Mouse (Mus musculus): ENCODE measurements around the gene Gpha2. TPM values are rescaled to one million over a fixed set of nuclear protein-coding genes. Genes with fewer than 3 reads are reported as not detected.

The Gpha2 gene
- polyA plus RNA-seq (2017; shearing (Covaris generic)): not detected

GRCm38 (mm10) chr19:6226135-6226534 lies at the start of gene Gpha2:
Gpha2 (plus strand) TSS chr19:6226380.
- ATAC-seq: no peak

DNA sequence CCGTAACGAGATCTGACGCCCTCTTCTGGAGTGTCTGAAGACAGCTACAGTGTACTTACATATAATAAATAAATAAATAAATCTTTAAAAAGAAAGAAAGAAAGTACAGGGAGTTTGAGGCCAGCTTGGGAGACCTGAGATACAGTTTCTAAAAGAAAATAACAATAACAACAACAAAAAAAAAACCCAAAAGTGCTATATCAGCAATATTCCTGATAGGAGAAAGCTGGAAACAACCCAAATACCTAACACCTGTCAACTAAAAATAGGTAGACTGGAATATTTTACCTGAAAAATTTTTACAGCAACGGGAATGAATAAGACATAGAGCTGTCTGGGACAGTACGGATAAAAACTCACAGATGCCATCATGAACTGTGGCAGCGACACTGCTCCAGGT lies 47.4 kb upstream of the Gpha2 start:
- ATAC-seq: no peak

DNA sequence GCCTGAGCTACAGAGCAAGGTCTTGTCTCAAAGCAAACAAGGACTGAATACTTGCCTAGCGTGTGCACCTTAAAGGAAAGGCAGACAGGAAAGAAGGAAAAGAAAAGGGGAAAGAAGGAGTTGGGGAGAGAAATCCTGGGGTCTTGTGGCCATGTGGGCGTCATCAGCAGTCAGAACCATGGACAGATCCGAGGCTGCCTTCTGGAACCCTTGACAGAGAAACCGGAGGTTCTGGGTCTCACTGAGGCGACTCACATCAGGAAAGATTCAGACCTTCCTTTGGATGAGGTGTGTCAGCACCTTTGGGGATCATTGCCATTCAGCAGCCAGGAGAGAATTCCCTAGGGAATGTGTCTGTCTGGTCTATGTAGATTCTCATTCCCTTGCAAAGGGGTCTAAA lies 44.6 kb upstream of the Gpha2 start:
- no peak for ATAC-seq

- no peak for ATAC-seq
Measured at GRCm38 (mm10) chr19:6182534-6182933, 43.6 kb upstream of the Gpha2 start.

GRCm38 (mm10) chr19:6184131-6184530 lies 42.0 kb upstream of the Gpha2 start, which contains the start of gene Majin:
Majin (plus strand) TSS chr19:6184388.
- ATAC-seq: no peak

DNA sequence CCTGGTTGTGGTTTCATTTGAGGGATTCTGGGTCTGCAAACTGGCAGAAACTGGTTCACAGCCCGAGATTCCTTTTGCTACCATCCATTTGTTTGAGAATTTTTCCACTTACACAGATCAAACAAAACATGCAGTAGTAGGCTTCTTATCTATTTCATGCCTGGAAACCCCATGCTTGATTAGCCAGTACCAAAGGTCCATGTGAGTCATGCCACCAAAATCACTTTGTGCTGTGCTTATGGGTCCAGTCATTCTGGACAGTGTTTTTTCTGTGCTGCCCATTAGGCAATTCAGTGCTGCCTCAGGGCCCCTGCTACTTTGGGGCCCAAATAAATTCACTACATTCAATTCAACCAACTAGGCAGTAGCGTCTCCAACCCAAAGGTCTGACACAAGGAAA lies 21.9 kb upstream of the Gpha2 start:
- no peak for ATAC-seq

GRCm38 (mm10) chr19:6206716-6207115 lies 19.5 kb upstream of the Gpha2 start:
- no peak for ATAC-seq

GRCm38 (mm10) chr19:6216046-6216705 lies 10.0 kb upstream of the Gpha2 start:
- no peak for ATAC-seq

- no peak for ATAC-seq
Measured at GRCm38 (mm10) chr19:6218606-6219005, 7.6 kb upstream of the Gpha2 start.

- ATAC-seq: no peak
Measured at GRCm38 (mm10) chr19:6226763-6227162, 583 bp downstream of the Gpha2 start.

- no peak for ATAC-seq
Measured at GRCm38 (mm10) chr19:6227864-6228263, 1.7 kb downstream of the Gpha2 start.

DNA sequence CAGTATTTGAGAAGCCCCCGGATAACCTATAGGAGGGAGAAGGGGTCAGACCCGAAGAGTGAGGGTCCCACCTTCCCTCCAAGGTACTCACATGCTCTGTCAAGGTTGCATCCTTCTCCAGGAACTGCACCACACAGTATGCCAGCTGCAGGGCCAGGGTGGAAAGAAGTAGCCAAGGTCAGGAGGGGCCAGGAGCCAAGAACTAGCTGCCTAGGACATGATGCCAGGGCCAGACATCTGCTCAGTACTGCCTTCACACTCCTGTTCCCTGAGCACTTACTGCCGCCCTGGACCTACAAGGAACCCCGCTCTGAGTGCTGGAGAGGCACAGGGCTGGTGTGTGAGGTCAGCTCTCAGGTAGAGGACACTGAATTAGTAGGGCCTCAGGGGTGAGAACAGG lies 4.2 kb downstream of the Gpha2 start:
- ATAC-seq: no peak

DNA sequence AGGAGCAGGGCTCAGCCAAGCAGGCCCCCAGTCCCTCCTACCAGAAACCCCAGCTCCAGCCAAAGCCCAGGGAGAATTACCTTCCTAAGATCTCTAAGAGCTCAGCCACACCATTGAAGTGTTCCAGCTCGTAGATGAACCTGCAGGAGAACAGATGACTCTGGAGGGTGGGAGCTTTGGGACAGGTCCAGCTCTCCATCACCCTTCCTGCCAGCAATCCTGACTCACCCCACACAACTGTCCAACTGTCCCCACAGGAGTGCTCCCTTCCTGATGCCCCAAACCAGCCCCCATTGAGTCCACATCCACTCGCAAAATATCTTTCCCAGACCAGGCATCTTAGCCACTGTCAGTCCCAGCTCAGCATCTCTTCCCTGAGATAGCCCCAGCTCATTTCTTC lies 4.9 kb downstream of the Gpha2 start:
- ATAC-seq: no peak

- ATAC-seq: no peak
Measured at GRCm38 (mm10) chr19:6233647-6234046, 7.5 kb downstream of the Gpha2 start.

DNA sequence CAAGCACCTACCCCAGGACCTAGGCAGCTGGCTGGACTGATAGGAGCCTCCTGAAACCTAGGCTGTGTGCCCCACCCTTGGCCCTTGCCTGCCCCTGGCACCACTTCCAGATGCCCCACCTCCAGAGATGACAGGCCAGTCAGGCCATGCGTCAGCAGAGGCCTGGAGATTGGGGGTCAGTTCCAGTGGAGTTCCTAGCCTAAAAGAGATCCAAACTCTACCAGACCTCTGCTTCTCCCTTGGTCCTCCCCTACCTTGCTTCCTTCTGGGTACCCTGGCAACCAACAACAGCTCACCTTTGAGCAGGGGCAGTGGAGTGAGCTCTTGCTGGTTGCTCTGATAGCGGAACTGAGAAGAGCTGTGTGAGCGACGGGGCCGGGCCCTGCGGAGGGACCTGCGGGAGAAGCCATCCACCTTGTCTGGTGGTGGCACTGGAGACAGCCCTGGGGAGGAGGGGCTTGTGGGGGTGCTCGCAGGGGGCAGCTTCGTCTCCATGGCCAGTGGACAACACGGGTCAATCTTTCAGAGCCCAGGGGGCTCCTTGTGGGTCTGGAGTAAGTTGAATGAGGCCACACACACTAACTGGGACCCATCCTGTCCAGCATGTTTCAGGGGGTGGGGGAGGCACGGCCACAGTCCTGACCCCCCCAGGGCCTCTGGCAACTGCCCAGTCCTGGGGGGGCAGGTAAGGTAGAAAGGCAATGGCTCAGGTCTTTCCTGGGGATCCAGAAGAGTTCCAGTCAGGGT lies 8.3 kb downstream of the Gpha2 start:
- no peak for ATAC-seq

DNA sequence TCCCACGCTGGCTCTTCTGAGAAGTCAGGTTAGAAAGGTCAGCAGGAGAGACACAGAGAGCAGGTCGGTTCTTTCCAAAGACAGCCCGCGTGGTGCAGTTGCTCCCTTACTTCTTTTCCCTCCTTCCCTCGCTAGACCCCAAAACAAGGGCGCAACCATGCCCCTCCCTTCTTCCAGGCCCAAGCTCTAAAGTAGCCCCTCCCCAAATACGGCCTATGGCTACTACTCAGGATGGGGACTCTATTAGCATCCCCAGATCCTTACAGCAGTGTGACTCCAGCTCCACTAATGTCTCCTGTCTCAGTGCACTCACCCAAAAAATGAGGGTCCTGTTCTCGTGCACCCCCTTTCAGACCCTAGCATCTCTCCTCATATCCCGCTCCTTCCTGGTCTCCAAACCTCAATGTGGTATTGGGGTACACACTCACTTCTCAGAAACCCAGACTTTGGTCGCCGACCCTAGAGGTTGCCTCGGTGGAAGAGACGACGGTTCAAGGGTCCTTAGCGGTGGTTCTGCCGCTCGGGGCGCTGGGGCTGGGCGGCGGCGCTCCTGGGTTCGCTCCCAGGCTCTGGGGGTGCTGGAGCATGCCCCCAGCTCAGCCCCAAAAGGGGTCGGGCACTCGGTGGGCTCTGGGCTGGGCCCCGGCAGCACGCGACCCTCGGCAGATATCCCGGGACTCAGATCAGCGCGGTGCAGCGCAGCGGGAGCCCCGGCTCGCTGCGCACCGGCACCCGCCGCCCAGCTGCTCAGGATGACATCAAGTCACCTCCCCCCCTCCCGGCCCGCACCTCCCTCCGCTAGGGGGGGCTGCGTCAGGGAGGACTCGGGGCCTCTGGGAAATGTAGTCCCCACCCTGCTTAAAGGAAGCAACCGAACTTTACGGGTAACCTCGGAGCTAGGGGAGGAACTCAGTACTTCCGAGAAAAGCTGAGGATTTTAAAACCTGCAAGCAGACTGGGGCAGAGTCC lies 9.2 kb downstream of the Gpha2 start, which contains the start of gene Ppp2r5b:
Gene Ppp2r5b (minus strand): TSS at position 789 of the 969 bp plus-strand sequence.
- peak; percentile 90 for ATAC-seq

GRCm38 (mm10) chr19:6236053-6236441 lies 9.9 kb downstream of the Gpha2 start:
- ATAC-seq: peak; percentile 85

DNA sequence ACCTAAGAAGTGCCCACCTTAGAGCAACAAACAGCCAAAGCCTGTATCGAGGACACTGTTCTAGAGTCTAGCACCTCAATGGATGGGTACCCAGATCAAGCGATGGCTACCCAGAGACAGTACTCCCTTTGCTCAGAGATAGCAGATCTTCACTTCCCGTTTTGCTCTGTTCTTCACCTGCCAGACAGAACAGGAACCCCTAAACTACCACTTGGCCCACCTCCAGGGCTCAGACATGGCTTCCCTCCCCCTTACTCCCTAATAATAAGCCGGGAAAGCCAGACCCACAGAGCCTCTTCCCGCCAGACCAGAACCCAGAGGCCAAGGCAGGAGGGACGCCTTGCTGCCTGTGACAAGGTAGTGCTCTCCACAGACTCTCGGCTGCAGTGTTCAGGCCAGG lies 10.7 kb downstream of the Gpha2 start:
- no peak for ATAC-seq

DNA sequence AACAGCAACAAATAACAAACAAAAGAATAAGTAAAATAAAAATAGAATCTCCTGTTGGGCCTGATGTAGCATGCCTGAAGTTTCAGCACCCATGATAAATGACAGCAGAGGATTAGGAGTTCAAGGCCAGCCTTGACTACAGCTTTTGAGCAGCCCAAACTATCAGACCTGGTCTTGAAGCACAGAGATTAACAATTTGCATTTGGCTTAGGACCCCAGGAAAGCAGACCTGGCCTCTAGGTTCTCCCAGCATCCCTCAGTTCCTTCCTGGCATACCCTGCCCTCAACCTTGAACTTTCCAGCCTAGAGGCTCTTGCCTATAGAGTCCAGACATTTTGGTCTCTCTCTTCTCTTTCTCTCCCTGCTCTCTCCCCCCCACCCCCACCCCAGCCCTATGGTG lies 12.6 kb downstream of the Gpha2 start:
- ATAC-seq: no peak

DNA sequence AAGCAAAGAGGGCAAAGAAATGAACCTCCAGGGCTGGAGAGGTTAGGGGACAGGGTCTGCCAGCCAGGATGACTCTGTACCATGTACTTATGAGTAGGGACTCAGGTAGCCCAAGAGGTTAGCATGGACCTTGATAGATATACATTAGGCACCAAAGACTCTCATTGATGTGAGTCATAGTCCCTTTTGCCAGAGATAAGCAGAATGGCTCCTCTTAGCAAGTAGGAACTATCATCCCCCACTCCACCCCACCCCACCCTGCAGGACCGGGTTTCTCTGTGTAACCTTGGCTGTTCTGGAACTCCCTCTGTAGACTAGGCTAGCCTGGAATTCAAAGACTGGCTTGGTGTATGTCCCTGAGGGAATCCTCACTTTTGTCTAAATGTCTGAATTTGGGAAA lies 14.0 kb downstream of the Gpha2 start:
- ATAC-seq: no peak

DNA sequence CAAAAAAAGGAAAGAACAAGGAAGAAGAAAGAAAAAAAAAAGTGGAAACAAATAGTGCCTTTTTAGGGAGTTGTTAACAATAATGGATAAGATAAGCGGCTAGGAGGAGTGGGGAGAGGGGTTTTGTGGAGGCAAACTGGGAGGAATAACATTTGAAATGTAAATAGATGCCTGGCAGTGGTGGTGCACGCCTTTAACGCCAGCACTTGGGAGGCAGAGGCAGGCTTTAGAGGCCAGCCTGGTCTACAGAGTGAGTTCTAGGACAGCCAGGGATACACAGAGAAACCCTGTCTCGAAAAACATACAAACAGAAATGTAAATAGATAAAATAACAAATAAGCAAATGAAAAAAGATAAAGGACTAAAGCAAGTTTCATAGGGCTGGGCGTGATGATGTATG lies 14.5 kb downstream of the Gpha2 start:
- ATAC-seq: no peak

DNA sequence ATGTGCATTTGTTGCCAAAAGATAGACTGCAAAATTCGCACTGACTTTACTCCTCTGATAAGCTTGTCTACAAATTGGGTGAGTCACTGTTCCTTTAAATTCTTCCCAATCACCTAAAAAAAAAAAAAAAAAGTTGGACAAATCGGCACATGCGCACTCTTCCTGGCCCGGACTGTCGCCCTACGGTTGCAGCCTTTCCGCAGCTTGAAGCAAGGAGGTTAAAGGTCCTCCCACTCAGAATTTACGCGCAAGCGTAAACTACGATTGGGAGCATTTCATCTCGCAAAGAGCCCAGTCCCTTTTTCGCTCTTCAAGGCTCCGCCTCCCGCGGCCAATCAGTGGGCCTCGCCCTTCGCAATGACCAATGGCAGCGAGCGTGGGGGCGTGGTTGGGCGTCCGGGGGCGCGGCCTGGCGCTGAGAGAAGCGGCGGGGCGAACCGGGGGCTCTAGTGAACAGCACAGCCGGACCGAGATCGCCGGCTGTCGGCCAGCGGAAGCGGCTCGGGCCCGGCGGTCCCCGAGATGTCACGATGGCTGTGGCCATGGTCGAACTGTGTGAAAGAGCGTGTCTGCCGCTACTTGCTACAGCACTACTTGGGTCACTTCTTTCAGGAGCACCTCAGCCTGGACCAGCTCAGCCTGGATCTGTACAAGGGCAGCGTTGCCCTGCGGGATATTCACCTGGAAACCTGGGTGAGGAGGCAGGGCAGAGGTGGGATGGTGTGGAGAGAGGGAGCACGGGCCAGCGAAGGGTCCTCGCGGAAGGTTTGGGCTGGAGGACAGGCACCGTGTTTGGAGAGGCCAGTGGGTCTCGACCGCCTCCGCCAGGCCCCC lies 15.3 kb downstream of the Gpha2 start, which contains the start of gene Atg2a:
Gene Atg2a (plus strand): TSS at position 395 of the 834 bp plus-strand sequence.
- ATAC-seq: peak; percentile 90
